Mouse (Mus musculus): Measurements from ENCODE around the gene Exosc5. TPM values are rescaled to one million over a fixed set of nuclear protein-coding genes. Genes with fewer than 3 reads are reported as not detected.

Gene Exosc5
- polyA plus RNA-seq, 1 experiment from 2014 or later = 48.1 TPM

DNA sequence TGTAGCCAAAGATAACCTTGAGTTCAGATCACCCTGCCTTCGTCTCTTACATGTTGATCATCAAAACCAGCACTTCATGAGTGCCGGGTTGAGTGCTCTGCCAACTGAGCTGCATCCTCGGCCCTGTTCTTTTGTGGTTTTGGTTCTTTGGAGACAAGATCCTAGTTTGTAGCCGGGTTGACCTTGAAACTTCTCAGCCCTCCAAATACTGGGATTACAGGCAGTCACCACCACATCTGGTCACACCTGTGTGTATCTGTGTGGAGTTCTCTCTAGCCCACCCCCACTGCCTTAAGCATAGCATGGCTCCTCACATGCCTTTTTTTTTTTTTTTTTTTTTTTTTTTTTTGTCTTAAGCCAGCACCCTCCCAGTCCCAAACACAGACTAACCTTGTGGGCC lies 11.1 kb downstream of the Exosc5 start:
- Histone ChIP-seq H3K27me3 (ENCODE audit: control insufficient read depth, insufficient read depth, low read length) (peaks cover 19% of the 10 kb centered on the region), H3K27ac (ENCODE audit: low read depth, low read length) (no peak overlapping the region), H3K36me3 (ENCODE audit: control insufficient read depth, insufficient read depth, low read length) (no peaks in the 10 kb centered on the region), H3K4me2 (replicated peaks; ENCODE audit: low read depth, low read length) (no peak overlapping the region), H3K4me1 (replicated peaks; ENCODE audit: control insufficient read depth, insufficient read depth, low read length) (no peaks in the 10 kb centered on the region; the same call in 1 of the 2 replicates), H3K9me3 (ENCODE audit: control insufficient read depth, low read length) (no peaks in the 10 kb centered on the region), H3K4me3 (ENCODE audit: low read depth, low read length) (no peak overlapping the region), H3K9ac (ENCODE audit: low read depth, low read length) (no peak overlapping the region)
- DNase-seq (ENCODE audit: low spot score) (no peak), ATAC-seq (ENCODE audit: low FRiP score) (no peak)
- WGBS = 93% methylated on average over 4 of the region's 4 CpGs

DNA sequence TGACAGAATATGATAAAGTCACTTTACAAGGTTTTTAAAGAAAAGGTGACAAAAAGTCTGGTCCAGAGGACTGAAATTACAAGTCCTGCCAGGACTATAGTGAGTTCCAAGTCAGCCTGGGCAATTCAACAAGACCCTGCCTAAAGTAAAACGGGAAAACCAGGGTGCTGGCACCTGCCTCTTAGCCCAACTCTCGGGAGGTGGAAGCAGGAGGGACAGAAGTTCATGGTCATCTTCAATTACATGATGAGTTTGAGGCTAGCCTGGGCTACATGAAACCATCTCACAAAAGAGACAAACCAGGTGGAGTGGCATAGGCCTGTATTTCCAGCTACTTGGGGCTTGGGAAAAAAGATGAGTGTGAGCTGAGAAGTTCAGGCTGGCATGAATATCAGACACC lies 12.7 kb downstream of the Exosc5 start:
- H3K9me3 ChIP-seq (ENCODE audit: control insufficient read depth, low read length) = no peaks in the 10 kb centered on the region
- DNase-seq (ENCODE audit: low spot score) = no peak
- H3K9ac ChIP-seq (ENCODE audit: low read depth, low read length) = no peak overlapping the region
- no peaks in the 10 kb centered on the region; the same call in 1 of the 2 replicates for H3K4me1 ChIP-seq (replicated peaks; ENCODE audit: control insufficient read depth, insufficient read depth, low read length)
- H3K36me3 ChIP-seq (ENCODE audit: control insufficient read depth, insufficient read depth, low read length) = no peaks in the 10 kb centered on the region
- no peak overlapping the region for H3K4me3 ChIP-seq (ENCODE audit: low read depth, low read length)
- 64% methylated on average over 2 of the region's 2 CpGs for WGBS
- H3K27me3 ChIP-seq (ENCODE audit: control insufficient read depth, insufficient read depth, low read length) = peaks cover 31% of the 10 kb centered on the region
- H3K4me2 ChIP-seq (replicated peaks; ENCODE audit: low read depth, low read length) = no peak overlapping the region
- no peak for ATAC-seq (ENCODE audit: low FRiP score)
- no peak overlapping the region for H3K27ac ChIP-seq (ENCODE audit: low read depth, low read length)

- Histone ChIP-seq H3K9me3 (ENCODE audit: control insufficient read depth, low read length) (no peaks in the 10 kb centered on the region), H3K4me3 (ENCODE audit: low read depth, low read length) (no peak overlapping the region), H3K4me1 (replicated peaks; ENCODE audit: control insufficient read depth, insufficient read depth, low read length) (no peaks in the 10 kb centered on the region; the same call in 1 of the 2 replicates), H3K27ac (ENCODE audit: low read depth, low read length) (no peak overlapping the region), H3K4me2 (replicated peaks; ENCODE audit: low read depth, low read length) (no peak overlapping the region), H3K36me3 (ENCODE audit: control insufficient read depth, insufficient read depth, low read length) (no peaks in the 10 kb centered on the region), H3K27me3 (ENCODE audit: control insufficient read depth, insufficient read depth, low read length) (peaks cover 31% of the 10 kb centered on the region), H3K9ac (ENCODE audit: low read depth, low read length) (no peak overlapping the region)
- ATAC-seq (ENCODE audit: low FRiP score) (no peak), DNase-seq (ENCODE audit: low spot score) (no peak)
- WGBS = 53% methylated on average over 4 of the region's 4 CpGs
Observed at GRCm38 (mm10) chr7:25672442-25672841, 13.5 kb downstream of the Exosc5 start.

DNA sequence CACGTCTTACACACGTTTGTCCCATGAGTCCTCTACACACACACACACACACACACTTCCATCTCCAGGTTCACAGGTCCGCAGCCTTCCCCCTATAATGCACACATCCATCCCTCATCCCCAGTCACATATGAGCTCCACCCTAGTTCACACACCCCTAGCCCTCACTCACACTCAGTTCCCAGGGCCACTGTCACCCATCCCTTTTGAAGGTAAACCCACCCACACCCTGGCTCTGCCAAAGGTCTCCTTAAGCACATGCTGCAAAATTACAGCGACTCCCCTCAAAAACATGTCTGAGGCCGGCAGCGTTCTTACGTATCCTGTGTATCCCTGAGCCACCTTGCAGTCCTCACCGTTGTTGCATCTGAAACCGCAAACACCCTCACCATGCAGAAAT lies 15.3 kb downstream of the Exosc5 start:
- Histone ChIP-seq H3K27me3 (ENCODE audit: control insufficient read depth, insufficient read depth, low read length) (peaks cover 36% of the 10 kb centered on the region), H3K36me3 (ENCODE audit: control insufficient read depth, insufficient read depth, low read length) (no peaks in the 10 kb centered on the region), H3K27ac (ENCODE audit: low read depth, low read length) (no peak overlapping the region), H3K9me3 (ENCODE audit: control insufficient read depth, low read length) (no peaks in the 10 kb centered on the region), H3K4me2 (replicated peaks; ENCODE audit: low read depth, low read length) (no peak overlapping the region), H3K4me3 (ENCODE audit: low read depth, low read length) (no peak overlapping the region), H3K9ac (ENCODE audit: low read depth, low read length) (peak overlapping the region; percentile 17; the same call in 1 of the 2 replicates), H3K4me1 (replicated peaks; ENCODE audit: control insufficient read depth, insufficient read depth, low read length) (no peaks in the 10 kb centered on the region; the same call in 1 of the 2 replicates)
- no peak for ATAC-seq (ENCODE audit: low FRiP score)
- 27% methylated on average over 9 of the region's 9 CpGs for WGBS
- DNase-seq (ENCODE audit: low spot score) = no peak

GRCm38 (mm10) chr7:25674719-25675300 lies 15.8 kb downstream of the Exosc5 start, which contains the start of gene Tmem91:
Tmem91 (minus strand) TSS chr7:25675166.
- H3K27ac ChIP-seq (ENCODE audit: low read depth, low read length) = no peak within 1 kb of the TSS
- H3K36me3 ChIP-seq (ENCODE audit: control insufficient read depth, insufficient read depth, low read length) = no peaks in the 10 kb centered on the region
- ATAC-seq (ENCODE audit: low FRiP score) (peak; percentile 54; the same call in 1 of the 2 replicates), DNase-seq (ENCODE audit: low spot score) (peak; percentile 10)
- no peaks in the 10 kb centered on the region for H3K9me3 ChIP-seq (ENCODE audit: control insufficient read depth, low read length)
- peaks cover 36% of the 10 kb centered on the region for H3K27me3 ChIP-seq (ENCODE audit: control insufficient read depth, insufficient read depth, low read length)
- peak within 1 kb of the TSS; percentile 32 for H3K4me2 ChIP-seq (replicated peaks; ENCODE audit: low read depth, low read length)
- WGBS = 1% methylated on average over 29 of the region's 29 CpGs
- peak within 1 kb of the TSS; percentile 8; the same call in 1 of the 2 replicates for H3K4me3 ChIP-seq (ENCODE audit: low read depth, low read length)
- H3K4me1 ChIP-seq (replicated peaks; ENCODE audit: control insufficient read depth, insufficient read depth, low read length) = no peaks in the 10 kb centered on the region; the same call in 1 of the 2 replicates
- peak within 1 kb of the TSS; percentile 17; the same call in 1 of the 2 replicates for H3K9ac ChIP-seq (ENCODE audit: low read depth, low read length)

- Histone ChIP-seq H3K27me3 (ENCODE audit: control insufficient read depth, insufficient read depth, low read length) (peaks cover 36% of the 10 kb centered on the region), H3K4me3 (ENCODE audit: low read depth, low read length) (no peak overlapping the region; the same call in 1 of the 2 replicates), H3K4me1 (replicated peaks; ENCODE audit: control insufficient read depth, insufficient read depth, low read length) (no peaks in the 10 kb centered on the region; the same call in 1 of the 2 replicates), H3K9ac (ENCODE audit: low read depth, low read length) (no peak overlapping the region), H3K27ac (ENCODE audit: low read depth, low read length) (no peak overlapping the region), H3K9me3 (ENCODE audit: control insufficient read depth, low read length) (no peaks in the 10 kb centered on the region), H3K4me2 (replicated peaks; ENCODE audit: low read depth, low read length) (no peak overlapping the region), H3K36me3 (ENCODE audit: control insufficient read depth, insufficient read depth, low read length) (no peaks in the 10 kb centered on the region)
- DNase-seq (ENCODE audit: low spot score) (peak; percentile 9), ATAC-seq (ENCODE audit: low FRiP score) (no peak)
- WGBS = 44% methylated on average over 6 of the region's 6 CpGs
Observed at GRCm38 (mm10) chr7:25675405-25675804, 16.4 kb downstream of the Exosc5 start.

DNA sequence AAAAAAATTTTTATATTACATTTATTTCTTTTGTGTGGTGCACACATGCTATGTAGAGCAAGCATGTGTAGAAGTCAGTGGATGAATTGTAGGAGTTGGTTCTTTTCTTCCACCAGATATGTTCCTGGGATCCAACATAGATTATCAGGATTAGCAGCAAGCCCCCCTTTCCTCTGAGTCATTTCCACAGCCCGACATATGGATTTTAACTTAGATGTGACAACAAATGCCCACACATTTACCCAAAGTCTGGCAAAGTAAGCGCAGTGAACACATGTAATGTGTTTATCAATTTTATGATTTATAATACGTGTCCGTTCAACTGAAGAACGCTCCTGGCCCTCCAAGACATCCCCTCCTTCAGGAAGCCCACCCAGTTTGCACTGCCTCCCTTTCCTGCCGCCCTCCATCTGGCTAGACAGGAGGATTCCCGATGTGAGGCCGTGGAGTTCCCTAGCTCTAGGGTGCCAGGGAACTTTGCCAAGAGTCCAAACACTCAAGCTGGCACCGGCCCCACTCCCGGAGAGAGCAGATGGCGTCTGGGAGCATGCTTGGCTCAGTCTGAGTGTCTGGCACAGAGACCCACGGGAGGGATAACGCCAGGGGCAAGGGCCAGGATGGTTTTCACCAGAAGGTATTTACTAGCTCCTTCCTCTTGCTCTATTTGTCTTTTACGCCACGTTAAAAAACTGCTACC lies 17.3 kb downstream of the Exosc5 start:
- Histone ChIP-seq H3K4me2 (replicated peaks; ENCODE audit: low read depth, low read length) (no peak overlapping the region), H3K4me1 (replicated peaks; ENCODE audit: control insufficient read depth, insufficient read depth, low read length) (no peaks in the 10 kb centered on the region; the same call in 1 of the 2 replicates), H3K27ac (ENCODE audit: low read depth, low read length) (no peak overlapping the region), H3K27me3 (ENCODE audit: control insufficient read depth, insufficient read depth, low read length) (peaks cover 36% of the 10 kb centered on the region), H3K36me3 (ENCODE audit: control insufficient read depth, insufficient read depth, low read length) (no peaks in the 10 kb centered on the region), H3K4me3 (ENCODE audit: low read depth, low read length) (no peak overlapping the region), H3K9ac (ENCODE audit: low read depth, low read length) (no peak overlapping the region), H3K9me3 (ENCODE audit: control insufficient read depth, low read length) (no peaks in the 10 kb centered on the region)
- no peak for DNase-seq (ENCODE audit: low spot score)
- 84% methylated on average over 15 of the region's 15 CpGs for WGBS
- no peak for ATAC-seq (ENCODE audit: low FRiP score)

DNA sequence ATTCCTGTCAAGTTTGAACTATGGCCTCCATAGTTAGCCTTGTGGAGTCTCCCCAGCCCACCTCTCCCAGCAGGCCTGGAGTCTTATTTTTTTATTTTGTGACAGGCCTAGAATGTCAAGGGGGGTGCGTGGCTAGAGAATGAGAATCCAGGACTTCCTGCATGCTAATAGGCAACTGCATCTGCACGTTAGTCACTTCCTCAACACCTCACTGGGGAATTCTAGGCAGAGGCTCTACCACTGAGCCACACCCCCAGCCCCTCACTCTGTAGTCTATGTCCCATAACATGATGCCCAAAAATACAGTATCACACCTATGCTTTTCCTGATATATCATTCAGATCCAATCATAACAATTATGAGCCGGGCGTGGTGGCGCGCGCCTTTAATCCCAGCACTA lies 18.0 kb downstream of the Exosc5 start:
- no peaks in the 10 kb centered on the region for H3K9me3 ChIP-seq (ENCODE audit: control insufficient read depth, low read length)
- H3K9ac ChIP-seq (ENCODE audit: low read depth, low read length) = no peak overlapping the region
- H3K4me2 ChIP-seq (replicated peaks; ENCODE audit: low read depth, low read length) = no peak overlapping the region
- H3K4me3 ChIP-seq (ENCODE audit: low read depth, low read length) = no peak overlapping the region
- peaks cover 36% of the 10 kb centered on the region for H3K27me3 ChIP-seq (ENCODE audit: control insufficient read depth, insufficient read depth, low read length)
- DNase-seq (ENCODE audit: low spot score) (no peak), ATAC-seq (ENCODE audit: low FRiP score) (no peak)
- no peaks in the 10 kb centered on the region; the same call in 1 of the 2 replicates for H3K4me1 ChIP-seq (replicated peaks; ENCODE audit: control insufficient read depth, insufficient read depth, low read length)
- 91% methylated on average over 7 of the region's 7 CpGs for WGBS
- H3K36me3 ChIP-seq (ENCODE audit: control insufficient read depth, insufficient read depth, low read length) = no peaks in the 10 kb centered on the region
- H3K27ac ChIP-seq (ENCODE audit: low read depth, low read length) = no peak overlapping the region
